13 mouse cellular contexts compared by ENCODE assay signal in genomic region chr14:118716372-118717312, GRCm38 (mm10). TPM values are rescaled to one million over a fixed set of nuclear protein-coding genes. Genes with fewer than 3 reads are reported as not detected.
DNase-seq lines count a peak whose midpoint lies in the region; ATAC-seq lines count a peak whose summit lies in the region.
"Had no signal": no experiment of that assay in that cellular context is flagged by ENCODE, and none has a peak within 500 bp of the region (broad histone marks: within the 10 kb centered on the region; RNA-seq: fewer than 3 reads in every experiment).

No protein-coding gene starts in this region.

- H3K4me1 ChIP-seq in liver, embryonic 16.5 days (ENCODE audit: control insufficient read depth, low read depth, low read length): peaks cover 3% of the 10 kb centered on the region
- no peaks in the 10 kb centered on the region for H3K4me1 ChIP-seq in liver, embryonic 11.5 days (replicated peaks; ENCODE audit: control insufficient read depth, insufficient read depth, low read length)
- H3K4me1 ChIP-seq in brown adipose tissue, adult 24 weeks (ENCODE audit: control insufficient read depth, insufficient read depth, insufficient read length, low read length): peaks cover 9% of the 10 kb centered on the region

- H3K27me3 ChIP-seq in liver, embryonic 16.5 days (ENCODE audit: control insufficient read depth, insufficient read depth, low read depth, low read length): peaks cover 12% of the 10 kb centered on the region
- H3K27me3 ChIP-seq in liver, embryonic 11.5 days (replicated peaks; ENCODE audit: control insufficient read depth, insufficient read depth, low read length): peaks cover 3% of the 10 kb centered on the region

- peak; percentile 7; the same call in 1 of the 2 replicates for ATAC-seq in liver, embryonic 16.5 days (ENCODE audit: low read depth)
- no peak for ATAC-seq in liver, embryonic 11.5 days (replicated peaks; ENCODE audit: low FRiP score)
- ATAC-seq in megakaryocyte, adult 5-6 weeks (ENCODE audit: poor library complexity, severe bottlenecking): peak; percentile 72
- ATAC-seq: inflammation-experienced regulatory T-cells, adult 6 months had no signal

- no peak overlapping the region for H3K4me3 ChIP-seq in liver, embryonic 16.5 days (ENCODE audit: low read depth, low read length)
- no peak overlapping the region for H3K4me3 ChIP-seq in liver, embryonic 11.5 days (ENCODE audit: low read depth, low read length)
- H3K4me3 ChIP-seq in brown adipose tissue, adult 24 weeks (ENCODE audit: insufficient read depth, low read depth, low read length): no peak overlapping the region
- H3K4me3 ChIP-seq: forebrain, embryonic 10.5 days had no signal

- no peak overlapping the region for H3K9ac ChIP-seq in liver, embryonic 16.5 days (ENCODE audit: low read depth, low read length)
- H3K9ac ChIP-seq in liver, embryonic 11.5 days (ENCODE audit: low read depth, low read length): no peak overlapping the region

- H3K4me2 ChIP-seq in liver, embryonic 16.5 days (ENCODE audit: low read depth, low read length): no peak overlapping the region
- no peak overlapping the region for H3K4me2 ChIP-seq in liver, embryonic 11.5 days

- 69% methylated on average over 16 of the region's 16 CpGs for WGBS in liver, embryonic 16.5 days (ENCODE audit: insufficient replicate concordance)
- WGBS in liver, embryonic 11.5 days: 84% methylated on average over 16 of the region's 16 CpGs

- DNase-seq in liver, embryonic 11.5 days (ENCODE audit: low spot score): no peak
- peak; percentile 71 for DNase-seq in adrenal gland, adult 8-10 months
- no peak for DNase-seq in right cerebral cortex, adult 2 months (ENCODE audit: low spot score in 2 of 2)
- DNase-seq in frontal cortex, postnatal 36 days (ENCODE audit: low spot score in 2 of 2): no peak
- DNase-seq: cerebellum, adult 9-11 months; right cerebral cortex, postnatal 4 days; thymus, postnatal 36 days had no signal

- no peaks in the 10 kb centered on the region for H3K9me3 ChIP-seq in liver, embryonic 16.5 days (replicated peaks; ENCODE audit: control insufficient read depth, low read length)
- H3K9me3 ChIP-seq in liver, embryonic 11.5 days (ENCODE audit: control insufficient read depth, low read length): no peaks in the 10 kb centered on the region
- H3K9me3 ChIP-seq: forebrain, embryonic 10.5 days had no signal

- no peaks in the 10 kb centered on the region for H3K36me3 ChIP-seq in liver, embryonic 16.5 days (ENCODE audit: control insufficient read depth, insufficient read depth)
- no peaks in the 10 kb centered on the region for H3K36me3 ChIP-seq in liver, embryonic 11.5 days (ENCODE audit: control insufficient read depth, insufficient read depth, low read length)
- H3K36me3 ChIP-seq: forebrain, embryonic 10.5 days had no signal

- no peak overlapping the region for H3K27ac ChIP-seq in liver, embryonic 16.5 days (ENCODE audit: low read length)
- no peak overlapping the region for H3K27ac ChIP-seq in liver, embryonic 11.5 days (ENCODE audit: low read depth, low read length)
- H3K27ac ChIP-seq in brown adipose tissue, adult 24 weeks (replicated peaks; ENCODE audit: low read depth, low read length): peak overlapping the region; percentile 33; the same call in 1 of the 2 replicates
- H3K27ac ChIP-seq: forebrain, embryonic 10.5 days; kidney, postnatal 0 days had no signal

RNA-seq across cellular contexts. Expression of gene Abcc4, which starts 10.6 kb away (rescaled TPM):
- 1.7 and 2.3 TPM in 2 replicates for polyA plus RNA-seq in liver, embryonic 16.5 days (2015; fragmentation: Nextera tagmentation; extraction: Ambion mirVana)
- polyA plus RNA-seq in liver, embryonic 11.5 days (2014; fragmentation: Nextera tagmentation; extraction: Ambion mirVana): 4.5 and 5.8 TPM in 2 replicates
- 10 to 100 TPM; 19.4 to 27.3 (median 22.7) TPM for total RNA-seq in adrenal gland, adult 8-10 months (2022)
- 4.1 and 6.8 TPM in 2 replicates for polyA plus RNA-seq in brown adipose tissue, adult 24 weeks (2012; ENCODE audit: insufficient read depth, insufficient read length, missing spikeins)
- total RNA-seq in megakaryocyte, adult 5-6 weeks (2015): 29.8 and 32.4 TPM in 2 replicates
- 24.6 and 28.5 TPM in 2 replicates for total RNA-seq in megakaryocyte, adult 5-6 weeks (2017)
